Mouse (Mus musculus) ES-E14 (cell line): ENCODE measurements at regions not wholly inside any gene's neighbourhood (a gene's known extent, or its start where the extent isn't known, plus 50 kb on each side); places are given as distances from the start of the nearest gene placed in this dataset.

Experiments
- DNase-seq: peaks from one replicate; pipeline ENCODE4 v3.0.0-alpha.2; 2013; ENCODE audit warnings: low read depth, low spot score
- H3K27ac ChIP-seq: 2 replicates; pipeline ENCODE4 v1.5.1; 2012; ENCODE audit warnings: low read depth, mild to moderate bottlenecking, low read length, moderate library complexity, mixed read lengths; ENCODE audit not compliant: poor library complexity, insufficient read depth, severe bottlenecking
- H3K36me3 ChIP-seq: 2 replicates; pipeline ENCODE4 v1.6.1; 2012; ENCODE audit warnings: mild to moderate bottlenecking, low read length, moderate library complexity, mixed read lengths; ENCODE audit not compliant: control insufficient read depth, poor library complexity, insufficient read depth, severe bottlenecking
- H3K4me1 ChIP-seq, 2 experiments: fragments of 150-350 bp in 1 of 2; sonication (generic) in 1 of 2; 2 replicates each; pipeline ENCODE4 v1.6.1; 2012; ENCODE audit warnings: low read length in 2 of 2, mild to moderate bottlenecking in 1 of 2, mixed read lengths in 1 of 2; ENCODE audit not compliant: control insufficient read depth in 2 of 2, insufficient read depth in 2 of 2, poor library complexity in 1 of 2
- H3K4me3 ChIP-seq, 2 experiments: fragments of 150-350 bp in 1 of 2; sonication (generic) in 1 of 2; 2 replicates each; pipeline ENCODE4 v1.5.1; 2012; ENCODE audit warnings: low read length in 2 of 2, low read depth in 1 of 2, mild to moderate bottlenecking in 1 of 2, mixed read lengths in 1 of 2; ENCODE audit not compliant: insufficient read depth in 1 of 2, poor library complexity in 1 of 2, severe bottlenecking in 1 of 2
- H3K9ac ChIP-seq: 2 replicates; pipeline ENCODE4 v1.6.1; 2012; ENCODE audit warnings: low read depth, mild to moderate bottlenecking, low read length, mixed read lengths; ENCODE audit not compliant: poor library complexity, insufficient read depth, severe bottlenecking
- H3K9me3 ChIP-seq: fragments of 150-350 bp; sonication (generic); 2 replicates; pipeline ENCODE4 v1.6.1; 2012; ENCODE audit warnings: low read depth, mild to moderate bottlenecking, low read length; ENCODE audit not compliant: control insufficient read depth, insufficient read depth
- CHD2 ChIP-seq: IDR thresholded peaks from 2 replicates; pipeline ENCODE4 v1.6.1; 2014; ENCODE audit warnings: mild to moderate bottlenecking, low read depth, low read length, inconsistent platforms
- HCFC1 ChIP-seq: IDR thresholded peaks from 2 replicates; pipeline ENCODE4 v1.6.1; 2012; ENCODE audit warnings: low read length, inconsistent platforms, borderline replicate concordance; ENCODE audit not compliant: insufficient read depth
- MAFK ChIP-seq: IDR thresholded peaks from 2 replicates; pipeline ENCODE4 v1.6.1; 2014; ENCODE audit warnings: mild to moderate bottlenecking, low read depth, low read length, inconsistent platforms; ENCODE audit not compliant: insufficient read depth
- ZC3H11A ChIP-seq: IDR thresholded peaks from 2 replicates; pipeline ENCODE4 v1.6.1; 2012; ENCODE audit warnings: low read depth, mild to moderate bottlenecking, inconsistent platforms, low read length, borderline replicate concordance
- ZNF384 ChIP-seq: IDR thresholded peaks from 2 replicates; pipeline ENCODE4 v1.6.1; 2012; ENCODE audit warnings: low read depth, low read length, inconsistent platforms
- in situ Hi-C, 2 experiments: fragments of 600-800 bp; cut with MboI; formaldehyde crosslinking; loops; one replicate each; pipeline ENCODE4 v1.15.1; 2025; ENCODE audit warnings: low sequenced_read_pairs in 2 of 2, inconsistent platforms in 1 of 2; ENCODE audit not compliant: unreplicated experiment in 2 of 2

GRCm38 (mm10) chr6:25894454-25895250, 85.6 kb upstream of the Pot1a start:
- in situ Hi-C loops, result no loop called here
- H3K36me3 ChIP-seq, result no peaks in the 10 kb centered on the region

GRCm38 (mm10) chr6:25867922-25868321, 58.9 kb upstream of the Pot1a start:
- H3K27ac ChIP-seq, result no peak overlapping the region
- H3K4me3 ChIP-seq, result no peak overlapping the region
- no peaks in the 10 kb centered on the region for H3K4me1 ChIP-seq
- in situ Hi-C loops, result no loop called here
- H3K9ac ChIP-seq, result no peak overlapping the region
- TF ChIP-seq HCFC1, result no peak
- TF ChIP-seq ZNF384, result no peak
- no peak for TF ChIP-seq CHD2
- no peak for TF ChIP-seq MAFK
- no peak for TF ChIP-seq ZC3H11A
- no peak for DNase-seq
- H3K36me3 ChIP-seq, result no peaks in the 10 kb centered on the region
- no peaks in the 10 kb centered on the region for H3K9me3 ChIP-seq

More at GRCm38 (mm10) chr6:25894454-25895250, 85.6 kb upstream of the Pot1a start:
- Histone ChIP-seq H3K27ac (no peak overlapping the region), H3K9me3 (no peaks in the 10 kb centered on the region), H3K4me3 (no peak overlapping the region), H3K4me1 (no peaks in the 10 kb centered on the region), H3K9ac (no peak overlapping the region)
- no peak for TF ChIP-seq CHD2
- TF ChIP-seq MAFK, result no peak
- TF ChIP-seq ZNF384, result no peak
- no peak for TF ChIP-seq HCFC1
- TF ChIP-seq ZC3H11A, result no peak
- DNase-seq, result peak; percentile 9
